Mouse (Mus musculus) right cerebral cortex, adult 18-20 months (tissue): ENCODE measurements at regions not wholly inside any gene's neighbourhood (a gene's known extent, or its start where the extent isn't known, plus 50 kb on each side); places are given as distances from the start of the nearest gene placed in this dataset.

Experiments
- DNase-seq: peaks from one replicate; pipeline ENCODE4 v3.0.0; 2022; ENCODE audit warnings: mixed read lengths

DNA sequence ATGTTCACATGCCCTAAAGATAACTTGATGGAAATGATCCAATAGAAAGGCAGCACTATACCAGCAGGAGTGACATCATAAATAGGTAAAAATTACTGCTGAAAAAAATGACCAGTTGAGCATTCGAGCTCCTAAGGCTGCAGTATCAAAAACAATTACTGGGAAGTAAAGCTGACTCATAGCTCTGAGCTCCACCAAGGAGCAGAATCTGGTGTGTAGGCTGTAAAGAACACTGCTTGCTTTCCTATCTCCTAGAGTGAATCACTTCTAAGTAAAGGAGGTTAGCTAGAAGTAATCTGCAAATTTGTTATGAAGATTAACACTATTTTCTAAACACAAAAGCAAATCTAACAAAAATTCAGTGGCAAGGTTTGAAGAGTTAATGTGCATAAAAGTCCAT, 224.9 kb upstream of the 4933436I01Rik start:
- peak; percentile 14 for DNase-seq
